Mouse (Mus musculus) heart, adult 11 months (tissue): ENCODE results near the gene Ociad1.

Experiments used
- DNase-seq: peaks from one replicate; pipeline ENCODE4 v3.0.0; 2022

Ociad1 gene

GRCm38 (mm10) chr5:73286603-73287002, 6.0 kb upstream of the Ociad1 start:
- no peak for DNase-seq

- no peak for DNase-seq
Measured at GRCm38 (mm10) chr5:73289900-73290299, 2.7 kb upstream of the Ociad1 start.

- peak; percentile 1 for DNase-seq
Measured at GRCm38 (mm10) chr5:73293458-73293827, 859 bp downstream of the Ociad1 start.

- DNase-seq, result peak; percentile 83
Measured at GRCm38 (mm10) chr5:73295016-73295415, 2.4 kb downstream of the Ociad1 start.

- peak; percentile 55 for DNase-seq
Measured at GRCm38 (mm10) chr5:73295916-73296315, 3.3 kb downstream of the Ociad1 start.

GRCm38 (mm10) chr5:73301601-73302307, 9.2 kb downstream of the Ociad1 start:
- peak; percentile 80 for DNase-seq

GRCm38 (mm10) chr5:73304507-73304906, 11.9 kb downstream of the Ociad1 start:
- DNase-seq, result peak; percentile 48

- peak; percentile 55 for DNase-seq
Measured at GRCm38 (mm10) chr5:73306486-73306885, 13.9 kb downstream of the Ociad1 start.

- DNase-seq, result peak; percentile 4
Measured at GRCm38 (mm10) chr5:73307297-73307696, 14.7 kb downstream of the Ociad1 start.

GRCm38 (mm10) chr5:73309496-73309895, 16.9 kb downstream of the Ociad1 start:
- peak; percentile 55 for DNase-seq

GRCm38 (mm10) chr5:73310401-73310800, 17.8 kb downstream of the Ociad1 start:
- peak; percentile 70 for DNase-seq

GRCm38 (mm10) chr5:73311458-73311857, 18.9 kb downstream of the Ociad1 start:
- peak; percentile 81 for DNase-seq

GRCm38 (mm10) chr5:73313591-73313990, 21.0 kb downstream of the Ociad1 start:
- DNase-seq, result peak; percentile 63

GRCm38 (mm10) chr5:73314654-73315053, 22.1 kb downstream of the Ociad1 start:
- peak; percentile 81 for DNase-seq

GRCm38 (mm10) chr5:73319306-73319705, 26.7 kb downstream of the Ociad1 start:
- DNase-seq, result no peak

- peak; percentile 56 for DNase-seq
Measured at GRCm38 (mm10) chr5:73322684-73323083, 30.1 kb downstream of the Ociad1 start.

GRCm38 (mm10) chr5:73323602-73324001, 31.0 kb downstream of the Ociad1 start:
- peak; percentile 15 for DNase-seq

- DNase-seq, result peak; percentile 59
Measured at GRCm38 (mm10) chr5:73324526-73325170, 32.1 kb downstream of the Ociad1 start.

- no peak for DNase-seq
Measured at GRCm38 (mm10) chr5:73331002-73331401, 38.4 kb downstream of the Ociad1 start.

- DNase-seq, result no peak
Measured at GRCm38 (mm10) chr5:73336448-73336847, 43.9 kb downstream of the Ociad1 start.

- peak; percentile 90 for DNase-seq
Measured at GRCm38 (mm10) chr5:73337961-73338831, 45.6 kb downstream of the Ociad1 start.

GRCm38 (mm10) chr5:73338832-73339163, 46.2 kb downstream of the Ociad1 start:
- no peak for DNase-seq
